Mouse (Mus musculus) T-cell, adult 2 months (primary cell): Measurements from ENCODE around the gene Etnk1.
"Not testable (repeated sequence)": the region's sequence is repeated elsewhere in the genome, so short reads cannot be mapped to it uniquely, and the experiment has no call there.

Experiments
- DNase-seq: peaks from one replicate; pipeline ENCODE4 v3.0.0; 2022; ENCODE audit warnings: low spot score

The Etnk1 gene

GRCm38 (mm10) chr6:143166452-143167357, at the start of gene Etnk1:
Gene Etnk1, plus strand, starts transcription at chr6:143167221.
- peak; percentile 99 for DNase-seq

GRCm38 (mm10) chr6:143119325-143119724, 47.7 kb upstream of the Etnk1 start:
- no peak for DNase-seq

- DNase-seq = no peak
Observed at GRCm38 (mm10) chr6:143125721-143126120, 41.3 kb upstream of the Etnk1 start.

- DNase-seq = no peak
Observed at GRCm38 (mm10) chr6:143129466-143129865, 37.6 kb upstream of the Etnk1 start.

GRCm38 (mm10) chr6:143129952-143130351, 37.1 kb upstream of the Etnk1 start:
- DNase-seq = no peak

- DNase-seq = no peak
Observed at GRCm38 (mm10) chr6:143130411-143130810, 36.6 kb upstream of the Etnk1 start.

GRCm38 (mm10) chr6:143131895-143132652, 34.9 kb upstream of the Etnk1 start:
- no peak for DNase-seq

GRCm38 (mm10) chr6:143133150-143133549, 33.9 kb upstream of the Etnk1 start:
- no peak for DNase-seq

GRCm38 (mm10) chr6:143135097-143135496, 31.9 kb upstream of the Etnk1 start:
- DNase-seq = no peak

GRCm38 (mm10) chr6:143136688-143137087, 30.3 kb upstream of the Etnk1 start:
- DNase-seq = no peak

GRCm38 (mm10) chr6:143137341-143137740, 29.7 kb upstream of the Etnk1 start:
- DNase-seq = no peak

- no peak for DNase-seq
Observed at GRCm38 (mm10) chr6:143139417-143139816, 27.6 kb upstream of the Etnk1 start.

GRCm38 (mm10) chr6:143140884-143141283, 26.1 kb upstream of the Etnk1 start:
- no peak for DNase-seq

GRCm38 (mm10) chr6:143141624-143142592, 25.1 kb upstream of the Etnk1 start:
- not testable (repeated sequence) for DNase-seq

- no peak for DNase-seq
Observed at GRCm38 (mm10) chr6:143142861-143143260, 24.2 kb upstream of the Etnk1 start.

- no peak for DNase-seq
Observed at GRCm38 (mm10) chr6:143143321-143143720, 23.7 kb upstream of the Etnk1 start.

GRCm38 (mm10) chr6:143143775-143144273, 23.2 kb upstream of the Etnk1 start:
- no peak for DNase-seq

GRCm38 (mm10) chr6:143144556-143144955, 22.5 kb upstream of the Etnk1 start:
- DNase-seq = no peak

- DNase-seq = no peak
Observed at GRCm38 (mm10) chr6:143145051-143145450, 22.0 kb upstream of the Etnk1 start.

- DNase-seq = peak; percentile 60
Observed at GRCm38 (mm10) chr6:143146756-143147155, 20.3 kb upstream of the Etnk1 start.

- DNase-seq = no peak
Observed at GRCm38 (mm10) chr6:143148868-143149267, 18.2 kb upstream of the Etnk1 start.
